Mouse (Mus musculus): ENCODE data around the gene Shisa4. TPM values are rescaled to one million over a fixed set of nuclear protein-coding genes. Genes with fewer than 3 reads are reported as not detected.

Gene Shisa4
- polyA plus RNA-seq (2021) = 80.9 TPM

DNA sequence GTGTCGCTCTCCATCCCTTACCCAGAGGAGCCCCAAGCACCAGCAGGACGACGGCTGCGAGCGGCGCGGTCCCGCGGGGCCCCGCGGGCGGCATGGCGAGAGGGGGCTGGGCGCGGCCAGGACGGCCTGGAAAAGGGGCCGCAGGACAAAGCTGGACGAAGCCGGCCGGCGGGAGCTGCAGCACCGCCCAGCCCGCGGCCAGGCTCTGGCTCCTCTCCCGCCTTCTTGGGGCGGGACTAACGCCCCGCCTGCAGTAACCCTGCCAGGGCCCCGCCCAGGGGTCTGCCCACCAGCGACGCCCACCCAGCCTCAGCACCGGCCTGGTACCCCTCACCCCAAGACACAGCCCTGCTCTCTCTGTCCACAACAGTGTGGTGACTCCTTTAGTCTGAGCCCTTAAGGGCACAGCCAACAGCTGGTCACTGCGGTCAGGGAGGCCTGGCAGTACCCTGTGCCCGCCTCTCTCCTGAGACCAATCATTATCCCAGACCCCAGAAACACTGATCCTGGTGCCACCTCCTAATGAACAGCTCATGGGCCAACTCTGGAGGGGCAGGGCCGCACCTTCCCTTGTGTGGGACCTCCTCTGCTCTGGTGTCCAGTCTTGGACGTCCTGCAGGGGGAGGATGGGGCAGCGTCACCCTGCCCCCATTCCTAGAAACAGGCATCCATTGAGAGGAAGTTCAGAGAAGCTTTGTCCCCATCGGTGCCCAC, at the start of gene Shisa4:
TSS of gene Shisa4 (minus strand) at position 370 of the 714 bp plus-strand sequence.
- no peak for TF ChIP-seq CTCF (IDR thresholded peaks at IDR 0.05)
- in situ Hi-C loops (cut with MboI; ENCODE audit: low pct_unique_long_range_greater_than_20kb) = no loop called here
- ChIA-PET CTCF (interaction anchor here (1.4 kb wide), 1 partner anchor 205 kb away, joined by 3 read pairs; no protein-coding TSS in a partner anchor), POLR2A (interaction anchor here (0.9 to 1.6 kb wide), 4 partner anchors 14 to 55 kb away, joined by 3 to 6 read pairs (median 3); partner anchors contain the start of gene Ipo9)
- ATAC-seq (peak; percentile 65), DNase-seq (ENCODE audit: low read depth, low spot score) (no peak)
- H3K27me3 ChIP-seq = no peaks in the 10 kb centered on the region

DNA sequence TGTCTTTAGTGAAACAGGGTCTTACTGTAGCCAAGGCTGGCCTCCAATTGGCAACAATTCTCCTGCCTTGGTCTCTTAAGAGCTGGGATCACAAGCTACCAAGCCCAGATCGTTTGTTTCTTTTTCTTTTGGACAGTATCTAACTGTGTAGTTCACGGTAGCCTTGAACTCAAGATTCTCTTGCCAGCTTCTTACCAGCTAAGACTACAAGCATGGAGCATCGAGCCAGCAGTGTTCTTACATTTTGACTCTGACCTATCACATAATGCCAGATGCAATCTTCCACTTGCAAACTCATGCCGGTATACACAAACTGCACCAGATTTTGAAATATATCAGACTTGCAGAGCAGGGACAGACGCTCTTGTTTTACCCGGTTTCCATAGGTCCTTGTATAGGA, 47.7 kb upstream of the Shisa4 start:
- POLR2A ChIA-PET = no interaction called here
- in situ Hi-C loops (cut with MboI; ENCODE audit: low pct_unique_long_range_greater_than_20kb) = no loop called here
- DNase-seq (ENCODE audit: low read depth, low spot score) = no peak

DNA sequence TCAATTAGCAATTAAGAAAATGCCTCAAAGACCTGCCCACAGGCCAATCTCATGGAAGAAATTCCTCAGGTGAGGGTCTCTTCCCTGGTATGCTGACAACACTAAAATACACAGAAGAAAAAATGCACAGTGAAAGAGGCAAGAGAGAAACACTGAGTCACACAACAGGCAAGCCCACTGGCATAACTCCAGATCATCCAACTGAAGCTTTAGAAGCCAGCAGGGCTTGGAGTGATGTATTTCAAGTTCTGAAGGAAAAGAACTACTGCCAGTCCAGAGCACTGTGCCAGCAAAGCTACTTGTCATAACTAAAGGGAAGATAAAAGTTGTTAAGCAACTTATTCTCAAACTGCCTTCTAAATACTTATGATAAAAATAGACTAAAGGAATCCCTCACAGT, 39.0 kb upstream of the Shisa4 start:
- TF ChIP-seq CTCF (IDR thresholded peaks at IDR 0.05) = no peak
- ATAC-seq (peak; percentile 65), DNase-seq (ENCODE audit: low read depth, low spot score) (peak; percentile 49)
- in situ Hi-C loops (cut with MboI; ENCODE audit: low pct_unique_long_range_greater_than_20kb) = no loop called here
- no peaks in the 10 kb centered on the region for H3K27me3 ChIP-seq
- ChIA-PET CTCF (interaction anchor here (0.8 to 1.1 kb wide), 3 partner anchors 9 to 15 kb away, joined by 3 read pairs; no protein-coding TSS in a partner anchor), POLR2A (no interaction called here)

More for the DNA sequence above, 47.7 kb upstream of the Shisa4 start:
- ATAC-seq = no peak
- no peaks in the 10 kb centered on the region for H3K27me3 ChIP-seq
- TF ChIP-seq CTCF (IDR thresholded peaks at IDR 0.05) = no peak
- CTCF ChIA-PET = interaction anchor here (1.3 kb wide), 1 partner anchor 9 kb away, joined by 3 read pairs; no protein-coding TSS in a partner anchor

DNA sequence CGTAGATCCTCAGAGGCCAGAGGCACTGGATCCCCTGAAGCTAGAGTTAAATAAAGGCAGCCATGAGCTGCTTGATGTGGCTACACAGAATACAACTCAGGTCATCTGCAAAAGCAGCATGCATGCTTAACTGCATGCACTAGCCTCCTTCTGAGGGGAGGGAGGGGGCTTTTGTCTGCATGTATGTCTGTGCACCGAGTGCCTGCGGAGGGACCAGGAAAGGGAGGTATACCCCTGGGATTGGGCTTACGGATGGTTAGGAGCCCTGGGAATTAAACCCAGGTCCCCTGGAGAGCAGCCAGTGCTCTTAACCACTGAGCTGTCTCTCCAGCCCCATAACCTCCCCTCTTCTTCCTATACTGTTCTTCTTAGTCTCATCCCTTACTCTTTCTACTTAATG, 37.1 kb upstream of the Shisa4 start:
- ChIA-PET POLR2A (no interaction called here), CTCF (interaction anchor here (0.9 to 1.3 kb wide), 2 partner anchors 12 to 23 kb away, joined by 3 read pairs; no protein-coding TSS in a partner anchor)
- DNase-seq (ENCODE audit: low read depth, low spot score) (no peak), ATAC-seq (no peak)
- no peaks in the 10 kb centered on the region for H3K27me3 ChIP-seq
- in situ Hi-C loops (cut with MboI; ENCODE audit: low pct_unique_long_range_greater_than_20kb) = no loop called here
- TF ChIP-seq CTCF (IDR thresholded peaks at IDR 0.05) = no peak

DNA sequence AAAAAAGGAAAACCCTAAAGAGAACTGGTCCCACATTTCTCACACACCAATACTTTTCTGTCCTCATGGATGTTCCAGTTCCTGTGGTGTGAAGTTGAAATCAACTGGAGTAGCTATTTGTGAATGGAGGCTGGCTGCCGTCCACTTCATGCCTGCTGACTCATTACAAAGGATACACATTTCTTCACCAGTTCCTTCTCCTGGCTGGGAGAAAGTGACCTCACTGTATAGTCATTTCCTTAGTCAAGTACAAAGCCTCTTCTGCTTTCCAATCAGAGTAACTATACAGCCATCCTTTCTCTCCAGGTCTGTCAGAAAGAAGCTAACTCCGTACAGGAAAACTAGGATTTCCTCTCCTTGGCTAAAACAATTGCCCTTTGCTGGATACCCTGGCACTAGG, 35.9 kb upstream of the Shisa4 start:
- TF ChIP-seq CTCF (IDR thresholded peaks at IDR 0.05) = no peak
- in situ Hi-C loops (cut with MboI; ENCODE audit: low pct_unique_long_range_greater_than_20kb) = no loop called here
- no peaks in the 10 kb centered on the region for H3K27me3 ChIP-seq
- ATAC-seq (peak; percentile 90), DNase-seq (ENCODE audit: low read depth, low spot score) (peak; percentile 71)
- POLR2A ChIA-PET = no interaction called here
- CTCF ChIA-PET = interaction anchor here (0.7 to 1.4 kb wide), 4 partner anchors 10 to 22 kb away, joined by 3 to 6 read pairs (median 4); partner anchors contain the start of gene Ipo9

DNA sequence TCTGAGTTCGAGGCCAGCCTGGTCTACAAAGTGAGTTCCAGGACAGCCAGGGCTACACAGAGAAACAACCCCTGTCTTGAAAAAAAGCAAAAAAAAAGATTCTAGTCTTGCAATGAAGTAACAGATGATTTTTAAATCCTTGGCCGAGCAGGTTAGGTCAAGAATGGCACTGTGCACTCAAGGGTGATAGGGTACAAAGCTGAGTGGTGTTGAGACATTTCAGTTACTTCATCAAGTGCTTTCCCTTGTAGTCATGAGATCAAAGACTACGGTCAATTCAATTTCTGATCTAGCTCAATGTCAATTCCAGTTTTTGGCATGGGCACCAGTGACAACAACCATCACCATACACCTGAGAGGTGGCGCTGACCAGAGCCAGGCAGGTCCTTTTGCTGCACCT, 33.9 kb upstream of the Shisa4 start:
- in situ Hi-C loops (cut with MboI; ENCODE audit: low pct_unique_long_range_greater_than_20kb) = no loop called here
- ChIA-PET CTCF (interaction anchor here (0.6 to 1.3 kb wide), 2 partner anchors 14 to 38 kb away, joined by 3 to 5 read pairs; no protein-coding TSS in a partner anchor), POLR2A (no interaction called here)
- no peak for TF ChIP-seq CTCF (IDR thresholded peaks at IDR 0.05)
- ATAC-seq (no peak), DNase-seq (ENCODE audit: low read depth, low spot score) (no peak)
- H3K27me3 ChIP-seq = no peaks in the 10 kb centered on the region

DNA sequence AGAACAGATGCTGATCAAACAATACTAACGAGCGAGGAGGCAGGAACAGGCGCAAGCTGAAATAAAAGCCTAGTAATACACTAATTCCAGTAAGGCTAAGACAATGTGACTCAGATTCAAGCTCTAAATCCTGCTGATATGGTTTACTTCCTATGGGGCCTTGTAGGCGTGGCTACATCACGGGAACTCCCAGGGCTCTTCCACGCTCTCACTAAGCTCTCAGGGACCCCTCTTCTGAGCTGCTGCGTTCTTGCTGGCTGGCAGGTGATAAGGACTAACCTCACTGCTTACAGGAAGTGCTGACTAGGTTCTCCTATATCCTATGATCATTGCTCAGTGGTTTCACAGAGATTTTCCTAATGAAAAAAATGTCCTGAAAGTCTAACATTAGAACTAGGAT, 30.3 kb upstream of the Shisa4 start:
- no peak for TF ChIP-seq CTCF (IDR thresholded peaks at IDR 0.05)
- no peaks in the 10 kb centered on the region for H3K27me3 ChIP-seq
- CTCF ChIA-PET = interaction anchor here (0.9 to 1.6 kb wide), 3 partner anchors 8 to 27 kb away, joined by 3 to 4 read pairs (median 3); no protein-coding TSS in a partner anchor
- POLR2A ChIA-PET = interaction anchor here (1.2 kb wide), 1 partner anchor 25 kb away, joined by 4 read pairs; the partner anchor contains the start of gene Ipo9
- in situ Hi-C loops (cut with MboI; ENCODE audit: low pct_unique_long_range_greater_than_20kb) = no loop called here
- DNase-seq (ENCODE audit: low read depth, low spot score) (no peak), ATAC-seq (no peak)

DNA sequence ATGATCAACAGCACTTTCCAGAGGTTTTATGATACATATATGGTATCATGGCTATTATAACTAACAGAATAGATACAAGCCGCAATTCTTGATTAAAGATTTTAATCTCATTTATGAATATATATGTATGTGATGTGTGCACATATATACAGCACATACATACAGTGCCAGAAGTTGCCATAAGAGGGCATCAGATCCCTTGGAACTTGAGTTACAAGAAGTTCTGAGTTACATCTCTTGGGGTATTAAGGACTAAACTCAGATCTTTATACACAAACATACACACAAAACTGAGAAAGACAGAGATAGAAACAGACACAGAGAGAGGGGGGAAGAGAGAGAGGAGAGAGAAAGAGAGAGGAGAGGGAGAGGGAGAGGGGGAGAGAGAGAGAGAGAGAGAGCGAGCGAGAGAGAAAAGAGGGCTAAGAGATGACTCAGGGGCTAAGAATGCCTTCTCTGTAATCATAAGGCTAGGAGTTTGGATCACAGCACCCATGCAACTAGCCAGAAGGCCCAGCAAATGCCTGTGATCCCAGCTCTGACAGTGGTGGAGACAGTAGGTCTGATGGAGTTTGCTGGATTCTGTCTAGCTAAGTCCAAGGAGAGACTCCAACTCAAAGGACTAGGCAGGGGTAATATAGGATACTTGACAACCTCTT, 26.5 kb upstream of the Shisa4 start:
- H3K27me3 ChIP-seq = no peaks in the 10 kb centered on the region
- POLR2A ChIA-PET = no interaction called here
- peak; percentile 44 for TF ChIP-seq CTCF (IDR thresholded peaks at IDR 0.05)
- CTCF ChIA-PET = interaction anchor here (1.3 to 1.4 kb wide), 2 partner anchors 9 to 49 kb away, joined by 4 to 6 read pairs; no protein-coding TSS in a partner anchor
- ATAC-seq (no peak), DNase-seq (ENCODE audit: low read depth, low spot score) (no peak)
- in situ Hi-C loops (cut with MboI; ENCODE audit: low pct_unique_long_range_greater_than_20kb) = loop anchor here (5.0 kb wide), 1 partner anchor 41 kb away; no protein-coding TSS in a partner anchor

DNA sequence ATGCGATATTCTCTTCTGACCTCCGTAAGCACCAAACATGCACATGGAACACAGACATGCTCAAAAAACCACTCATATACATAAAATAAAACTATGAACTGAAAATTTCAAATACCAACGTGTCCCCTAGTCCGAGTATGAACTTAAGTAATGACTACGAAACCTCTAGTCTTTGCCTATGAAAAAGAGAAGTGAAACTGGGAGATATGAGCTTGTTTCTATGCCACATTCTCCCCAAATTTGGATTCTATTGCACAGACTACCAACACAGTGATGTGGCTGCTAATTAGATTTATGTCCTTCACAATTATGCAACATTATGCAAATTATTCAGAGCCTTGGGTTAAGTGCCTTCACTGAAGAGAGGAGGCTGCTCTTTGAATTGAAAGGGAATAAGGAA, 24.4 kb upstream of the Shisa4 start:
- TF ChIP-seq CTCF (IDR thresholded peaks at IDR 0.05) = no peak
- in situ Hi-C loops (cut with MboI; ENCODE audit: low pct_unique_long_range_greater_than_20kb) = no loop called here

DNA sequence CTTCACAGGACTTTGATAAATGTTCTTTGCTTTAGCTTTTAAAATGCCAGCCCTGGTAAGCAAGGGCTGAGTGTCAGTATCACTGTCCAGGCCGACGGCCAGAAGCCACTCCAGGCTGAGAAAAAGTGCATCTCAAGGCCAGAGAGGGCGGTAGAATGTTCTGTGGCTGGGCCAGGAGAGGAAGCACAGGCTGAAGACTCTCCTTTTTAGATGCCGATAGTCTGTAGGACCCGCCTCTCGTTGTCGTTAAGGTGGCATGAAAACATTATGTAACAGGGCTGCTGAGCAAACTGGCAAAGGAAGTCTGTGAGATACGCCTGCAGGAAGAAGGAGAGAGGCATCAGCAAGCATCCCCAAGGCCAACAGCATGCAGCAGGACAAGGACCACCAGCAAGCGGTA, 10.1 kb upstream of the Shisa4 start:
- CTCF ChIA-PET = no interaction called here
- no peak for DNase-seq (ENCODE audit: low read depth, low spot score)
- no peak for TF ChIP-seq CTCF (IDR thresholded peaks at IDR 0.05)
- no peaks in the 10 kb centered on the region for H3K27me3 ChIP-seq
- POLR2A ChIA-PET = no interaction called here
- in situ Hi-C loops (cut with MboI; ENCODE audit: low pct_unique_long_range_greater_than_20kb) = no loop called here
- ATAC-seq = no peak

More for the DNA sequence above, 24.4 kb upstream of the Shisa4 start:
- ATAC-seq (no peak), DNase-seq (ENCODE audit: low read depth, low spot score) (no peak)
- ChIA-PET POLR2A (no interaction called here), CTCF (interaction anchor here (1.5 kb wide), 1 partner anchor 26 kb away, joined by 4 read pairs; no protein-coding TSS in a partner anchor)
- H3K27me3 ChIP-seq = no peaks in the 10 kb centered on the region

Data from Patski (cell line).